Mouse (Mus musculus) limb, embryonic 13.5 days (tissue): ENCODE measurements at regions not wholly inside any gene's neighbourhood (a gene's known extent, or its start where the extent isn't known, plus 50 kb on each side); places are given as distances from the start of the nearest gene placed in this dataset.
"Not testable (repeated sequence)": the region's sequence is repeated elsewhere in the genome, so short reads cannot be mapped to it uniquely, and the experiment has no call there.

ENCODE experiments used
- ATAC-seq: fragments of 200-750 bp; cut with Nextera tagmentation; 2 replicates; pipeline ENCODE4 v1.8.0; 2017; ENCODE audit warnings: low read depth, moderate number of reproducible peaks, moderate TSS enrichment; ENCODE audit not compliant: low FRiP score
- H3K27ac ChIP-seq: fragments of 300-500 bp; sonication (generic); 2 replicates; pipeline ENCODE4 v1.5.1; 2015; ENCODE audit warnings: inconsistent platforms, mild to moderate bottlenecking, moderate library complexity
- H3K27me3 ChIP-seq: fragments of 300-500 bp; sonication (generic); 2 replicates; pipeline ENCODE4 v1.6.1; 2015; ENCODE audit warnings: mild to moderate bottlenecking, inconsistent platforms
- H3K36me3 ChIP-seq: fragments of 300-500 bp; sonication (generic); 2 replicates; pipeline ENCODE4 v1.6.1; 2015; ENCODE audit warnings: inconsistent platforms, mild to moderate bottlenecking, moderate library complexity
- H3K4me1 ChIP-seq: fragments of 300-500 bp; sonication (generic); 2 replicates; pipeline ENCODE4 v1.6.1; 2015; ENCODE audit warnings: inconsistent platforms
- H3K4me2 ChIP-seq: fragments of 300-500 bp; sonication (generic); replicated peaks from 2 replicates; pipeline ENCODE4 v1.6.1; 2015; ENCODE audit warnings: inconsistent platforms, mild to moderate bottlenecking, moderate library complexity
- H3K4me3 ChIP-seq: fragments of 300-500 bp; sonication (generic); 2 replicates; pipeline ENCODE4 v1.5.1; 2015; ENCODE audit warnings: moderate library complexity, mild to moderate bottlenecking, inconsistent platforms
- H3K9ac ChIP-seq: fragments of 300-500 bp; sonication (generic); 2 replicates; pipeline ENCODE4 v1.6.1; 2015; ENCODE audit warnings: mild to moderate bottlenecking, inconsistent platforms
- H3K9me3 ChIP-seq: fragments of 300-500 bp; sonication (generic); 2 replicates; pipeline ENCODE4 v1.6.1; 2016; ENCODE audit warnings: inconsistent platforms
- WGBS: fragments of 180-500 bp; shearing (Covaris S2); methylation state at CpG from one replicate; pipeline ENCODE4 v1.1.7; 2015; 5-methylcytosine and 5-hydroxymethylcytosine counted together

DNA sequence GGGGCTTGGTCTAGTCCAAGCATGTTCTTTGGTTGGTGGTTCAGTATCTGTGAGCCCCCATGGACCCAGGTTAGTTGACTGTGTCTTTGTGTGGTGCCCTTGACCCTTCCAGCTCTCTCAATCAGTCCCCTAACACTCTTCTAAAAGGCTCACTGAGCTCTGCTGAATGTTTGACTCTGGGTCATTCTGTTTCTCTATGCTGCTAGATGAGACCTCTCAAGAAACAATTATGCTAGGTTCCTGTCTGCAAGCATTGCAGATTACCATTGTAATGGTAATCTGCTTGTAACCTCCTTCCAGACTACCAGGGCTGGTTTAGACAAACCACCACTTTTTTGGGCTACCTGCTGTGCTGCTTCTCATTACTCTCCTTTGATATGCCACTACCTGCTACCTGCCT, 2863.9 kb downstream of the Gm37988 start:
- Histone ChIP-seq H3K36me3 (no peaks in the 10 kb centered on the region), H3K9me3 (no peaks in the 10 kb centered on the region), H3K4me2 (no peak overlapping the region), H3K27me3 (no peaks in the 10 kb centered on the region), H3K9ac (no peak overlapping the region), H3K4me1 (no peaks in the 10 kb centered on the region), H3K4me3 (no peak overlapping the region), H3K27ac (no peak overlapping the region)
- ATAC-seq: no peak

DNA sequence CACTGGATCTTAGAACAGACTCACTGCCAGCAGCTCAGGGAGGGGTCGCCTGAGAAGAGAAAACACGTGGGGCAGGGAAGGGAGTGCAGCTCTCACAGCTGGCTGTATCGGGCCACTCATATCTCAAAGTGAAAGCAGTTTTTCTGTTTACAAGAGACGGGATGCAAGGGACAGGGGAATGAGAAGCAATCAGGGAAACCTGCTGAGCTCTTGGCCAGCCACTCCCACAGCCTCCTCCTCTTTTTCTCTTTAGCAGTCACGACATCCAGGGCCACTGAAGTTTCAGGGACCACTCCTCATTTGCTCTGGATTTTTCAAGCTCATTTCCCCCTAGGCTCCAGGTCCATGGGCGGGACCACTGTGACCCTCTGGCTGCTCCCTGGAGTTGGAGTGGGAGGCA, 2901.5 kb downstream of the Gm37988 start:
- H3K4me1 ChIP-seq, H3K4me2 ChIP-seq, H3K36me3 ChIP-seq, ATAC-seq, H3K9ac ChIP-seq, H3K9me3 ChIP-seq, H3K27me3 ChIP-seq, H3K27ac ChIP-seq, H3K4me3 ChIP-seq: not testable (repeated sequence)
- 90% methylated on average over 6 of the region's 6 CpGs for WGBS

DNA sequence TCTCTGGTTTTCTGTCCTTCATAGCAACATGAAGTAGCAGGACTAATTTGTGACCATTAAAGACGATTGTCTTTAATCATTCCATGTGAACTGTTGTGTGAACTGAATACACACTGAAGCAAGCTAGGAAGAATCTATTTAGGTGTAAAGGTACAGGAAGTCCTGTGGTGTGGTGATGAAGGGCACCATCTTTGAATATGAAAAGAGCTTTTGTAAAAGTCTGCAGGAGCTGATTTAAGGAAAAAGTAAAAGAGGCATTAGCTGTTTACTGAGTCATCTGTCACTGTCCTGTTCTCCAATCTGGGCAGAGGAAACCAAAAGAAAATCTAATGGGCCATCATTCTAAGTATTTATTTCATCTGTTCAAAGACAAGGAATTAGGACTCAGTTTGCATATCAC, 2925.0 kb downstream of the Gm37988 start:
- Histone ChIP-seq H3K4me2 (no peak overlapping the region), H3K27ac (no peak overlapping the region), H3K4me1 (no peaks in the 10 kb centered on the region), H3K9me3 (no peaks in the 10 kb centered on the region), H3K9ac (no peak overlapping the region), H3K36me3 (no peaks in the 10 kb centered on the region), H3K4me3 (no peak overlapping the region), H3K27me3 (no peaks in the 10 kb centered on the region)
- ATAC-seq: no peak
- WGBS: 70% methylated on average over 1 of the region's 1 CpGs

DNA sequence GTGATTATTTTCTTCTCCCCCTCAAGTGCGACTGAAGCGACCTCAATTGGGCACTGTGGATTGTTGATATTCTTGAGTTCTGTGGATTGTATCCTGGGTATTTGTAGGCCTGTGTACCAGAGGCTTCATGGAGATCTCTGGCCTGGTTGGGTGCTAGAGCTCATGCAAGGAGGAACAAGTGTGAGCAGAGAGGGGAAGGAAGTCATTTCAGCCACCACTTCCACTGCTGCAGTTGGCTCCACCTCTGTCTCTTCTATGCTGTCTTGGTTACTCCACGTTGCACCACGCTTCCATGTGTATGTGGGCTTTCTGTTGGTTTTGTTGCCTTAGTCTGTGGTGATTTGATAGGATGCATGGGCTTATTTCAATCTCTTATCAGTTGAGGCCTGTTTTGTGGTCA, 2929.6 kb downstream of the Gm37988 start:
- no peak overlapping the region for H3K9ac ChIP-seq

DNA sequence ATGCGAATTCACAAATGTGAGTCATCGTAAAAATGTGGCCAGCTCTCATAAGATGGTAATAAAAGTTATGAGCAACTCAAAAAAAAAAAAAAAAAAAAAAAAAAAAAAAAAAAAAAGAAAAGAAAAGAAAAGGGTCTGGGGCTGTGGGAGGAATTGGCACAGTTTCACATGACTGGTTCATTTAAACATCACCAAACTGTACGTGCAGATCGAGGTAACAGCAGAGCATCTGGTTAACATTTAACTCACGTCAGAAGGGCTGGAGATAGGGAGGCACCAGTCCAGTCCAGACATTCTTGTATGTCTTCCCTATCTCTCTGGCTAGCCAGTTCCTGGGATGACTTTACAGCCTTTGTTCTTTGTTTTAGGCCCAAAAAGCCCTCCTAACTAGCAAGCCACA, 2938.2 kb downstream of the Gm37988 start:
- H3K27ac ChIP-seq: no peak overlapping the region
- H3K4me1 ChIP-seq: no peaks in the 10 kb centered on the region
- 31% methylated on average over 5 of the region's 5 CpGs for WGBS
- H3K4me2 ChIP-seq: no peak overlapping the region
- no peak overlapping the region for H3K9ac ChIP-seq
- H3K9me3 ChIP-seq: no peaks in the 10 kb centered on the region
- ATAC-seq: peak; percentile 71; the same call in 1 of the 2 replicates
- H3K4me3 ChIP-seq: no peak overlapping the region
- H3K36me3 ChIP-seq: no peaks in the 10 kb centered on the region
- no peaks in the 10 kb centered on the region for H3K27me3 ChIP-seq

More for the DNA sequence above, 2929.6 kb downstream of the Gm37988 start:
- Histone ChIP-seq H3K4me2 (no peak overlapping the region), H3K36me3 (no peaks in the 10 kb centered on the region), H3K9me3 (no peaks in the 10 kb centered on the region), H3K27ac (no peak overlapping the region), H3K4me1 (no peaks in the 10 kb centered on the region), H3K4me3 (no peak overlapping the region), H3K27me3 (no peaks in the 10 kb centered on the region)
- 89% methylated on average over 4 of the region's 4 CpGs for WGBS
- no peak for ATAC-seq

DNA sequence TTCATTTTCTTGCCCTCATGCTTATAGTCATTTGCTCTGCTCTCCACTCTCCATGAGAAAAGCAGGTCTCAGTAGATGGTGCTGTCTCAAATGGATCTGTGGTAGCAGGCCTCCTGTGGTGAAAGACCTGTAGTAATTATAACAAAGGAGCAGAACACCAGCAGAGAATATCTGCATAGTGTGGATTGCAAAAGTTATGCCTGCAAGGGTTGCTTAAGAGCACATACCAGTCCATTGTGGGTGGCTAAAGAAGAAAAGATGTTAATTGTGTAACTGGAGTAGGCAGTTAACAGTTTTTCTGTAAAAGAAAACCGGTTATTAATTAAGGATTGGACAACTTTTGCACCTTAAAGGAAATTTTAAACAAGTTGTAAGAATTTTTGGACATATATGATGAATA, 2969.0 kb downstream of the Gm37988 start:
- Histone ChIP-seq H3K9ac (no peak overlapping the region), H3K27me3 (no peaks in the 10 kb centered on the region), H3K4me1 (peaks cover 11% of the 10 kb centered on the region), H3K4me2 (no peak overlapping the region), H3K36me3 (no peaks in the 10 kb centered on the region), H3K27ac (no peak overlapping the region), H3K9me3 (no peaks in the 10 kb centered on the region), H3K4me3 (no peak overlapping the region)
- WGBS: 8% methylated on average over 1 of the region's 1 CpGs
- ATAC-seq: no peak

DNA sequence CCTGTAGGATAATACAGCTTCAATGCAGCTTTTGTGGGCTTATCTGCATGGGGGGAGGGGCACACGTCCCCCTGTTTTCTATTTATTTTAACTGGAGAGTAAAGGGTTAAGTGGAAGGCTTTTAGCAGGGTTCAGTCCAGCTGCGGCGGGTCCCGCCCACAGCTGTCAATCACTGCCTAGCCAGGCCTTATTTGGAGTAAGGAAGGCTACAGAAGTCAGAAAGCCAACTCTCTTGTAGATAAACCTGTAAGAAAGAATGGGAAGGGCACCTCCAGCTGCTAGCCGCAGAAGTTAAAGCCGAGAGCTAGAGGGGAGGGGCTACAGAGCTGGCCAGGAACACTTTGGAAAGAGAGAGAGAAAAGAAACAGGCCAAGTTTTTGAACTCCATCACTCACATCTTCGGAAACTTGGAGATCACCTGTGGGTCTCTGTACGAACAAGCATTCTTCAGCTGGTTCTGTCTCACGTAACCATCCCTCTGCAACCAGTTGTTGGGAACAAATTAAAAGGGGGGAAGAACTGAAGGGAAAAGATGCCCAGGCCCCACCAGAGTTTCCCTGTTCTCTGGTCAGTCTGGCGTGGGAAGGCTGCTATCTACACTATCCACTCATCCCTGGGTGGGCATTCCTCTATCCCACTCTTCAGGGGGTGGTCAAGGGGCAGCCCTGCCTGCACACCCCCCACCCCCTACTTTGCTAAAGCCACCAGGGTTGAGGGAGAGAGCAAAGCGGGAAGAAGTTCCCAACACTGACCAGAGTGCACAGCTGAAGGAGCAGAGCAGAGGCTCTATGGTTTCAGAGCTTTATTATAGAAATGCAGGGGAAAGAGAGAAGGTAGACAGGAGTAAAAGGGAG, 2969.7 kb downstream of the Gm37988 start:
- Histone ChIP-seq H3K4me3 (peak overlapping the region; percentile 13; the same call in 1 of the 2 replicates), H3K9me3 (no peaks in the 10 kb centered on the region), H3K36me3 (no peaks in the 10 kb centered on the region), H3K4me2 (peak overlapping the region; percentile 41), H3K9ac (no peak overlapping the region), H3K27ac (no peak overlapping the region), H3K27me3 (no peaks in the 10 kb centered on the region), H3K4me1 (peaks cover 11% of the 10 kb centered on the region)
- WGBS: 5% methylated on average over 11 of the region's 11 CpGs
- ATAC-seq: peak; percentile 89

DNA sequence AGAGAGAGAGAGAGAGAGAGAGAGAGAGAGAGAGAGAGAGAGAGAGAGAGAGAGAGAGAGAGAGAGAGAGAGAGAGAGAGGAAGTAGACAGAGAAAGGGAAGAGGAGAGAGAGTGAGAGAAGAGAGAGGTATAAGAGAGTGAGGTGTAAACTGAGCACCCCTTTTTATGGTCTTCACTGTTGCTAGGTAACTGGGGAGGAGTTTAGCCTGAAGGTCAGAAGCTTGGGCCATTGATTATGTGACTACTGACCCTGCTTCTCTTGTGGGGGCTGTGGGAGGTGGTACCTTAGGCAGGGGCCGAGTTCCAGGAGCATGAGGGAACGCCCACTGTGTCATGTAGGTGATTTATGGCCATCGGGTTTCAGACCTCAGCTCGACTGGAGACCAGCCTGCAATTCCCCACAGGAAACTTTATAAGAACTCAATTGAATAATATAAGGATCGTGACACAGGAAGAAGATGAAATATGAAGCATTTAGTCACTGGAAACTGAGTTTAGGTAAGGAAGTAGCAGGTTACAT, 2970.4 kb downstream of the Gm37988 start:
- 10% methylated on average over 5 of the region's 5 CpGs for WGBS
- ATAC-seq, H3K9ac ChIP-seq, H3K27ac ChIP-seq, H3K4me3 ChIP-seq, H3K36me3 ChIP-seq, H3K27me3 ChIP-seq, H3K4me2 ChIP-seq, H3K9me3 ChIP-seq: not testable (repeated sequence)
- H3K4me1 ChIP-seq: peaks cover 11% of the 10 kb centered on the region

DNA sequence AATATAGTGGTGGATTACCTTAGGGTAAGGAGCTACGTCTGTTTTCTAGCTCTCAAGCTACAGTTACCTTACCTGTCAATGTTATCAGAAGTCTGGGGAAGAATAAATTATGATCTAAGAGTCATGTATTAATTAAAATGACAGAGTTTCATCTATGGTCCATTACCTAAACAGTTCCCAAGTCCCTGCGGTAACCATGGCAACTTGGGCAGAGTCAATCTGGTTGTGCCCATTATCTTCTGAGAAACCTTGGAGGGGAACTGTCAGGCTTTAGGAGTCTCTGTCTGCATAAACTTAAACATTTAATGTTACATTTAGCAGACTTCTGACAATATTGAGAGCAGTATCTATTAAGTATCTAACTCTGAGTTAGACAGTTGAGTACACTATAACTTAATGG, 2971.0 kb downstream of the Gm37988 start:
- no peak for ATAC-seq
- H3K9me3 ChIP-seq: no peaks in the 10 kb centered on the region
- WGBS: 59% methylated on average over 2 of the region's 2 CpGs
- no peaks in the 10 kb centered on the region for H3K27me3 ChIP-seq
- H3K4me2 ChIP-seq: no peak overlapping the region
- H3K9ac ChIP-seq: no peak overlapping the region
- no peak overlapping the region for H3K27ac ChIP-seq
- H3K4me3 ChIP-seq: no peak overlapping the region
- no peaks in the 10 kb centered on the region for H3K36me3 ChIP-seq
- H3K4me1 ChIP-seq: peaks cover 11% of the 10 kb centered on the region

DNA sequence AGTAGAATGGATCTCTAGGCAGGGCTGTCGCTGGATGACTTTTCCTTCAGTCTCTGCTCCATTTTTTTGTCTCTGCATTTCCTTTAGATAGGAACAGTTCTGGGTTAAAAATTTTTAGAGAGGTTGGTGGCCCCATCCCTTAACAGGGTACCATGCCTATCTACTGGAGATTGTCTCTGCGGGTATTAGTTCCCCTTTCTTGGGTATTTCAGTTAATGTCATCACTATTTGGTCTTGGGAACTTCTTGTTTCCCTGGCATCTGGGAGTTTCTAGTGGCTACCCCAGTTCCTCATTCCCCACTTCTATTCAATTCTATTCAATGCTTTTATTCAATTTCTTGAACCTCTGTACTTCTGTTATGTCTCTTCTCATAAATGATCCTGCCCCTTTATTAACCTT, 3016.3 kb downstream of the Gm37988 start:
- no peak overlapping the region for H3K9ac ChIP-seq
- no peak overlapping the region for H3K27ac ChIP-seq
- no peak for ATAC-seq
- no peaks in the 10 kb centered on the region for H3K27me3 ChIP-seq
- no peak overlapping the region for H3K4me3 ChIP-seq
- no peaks in the 10 kb centered on the region for H3K9me3 ChIP-seq
- H3K4me1 ChIP-seq: no peaks in the 10 kb centered on the region
- H3K36me3 ChIP-seq: no peaks in the 10 kb centered on the region
- 92% methylated on average over 2 of the region's 2 CpGs for WGBS
- no peak overlapping the region for H3K4me2 ChIP-seq
